In the genomic region with DNA sequence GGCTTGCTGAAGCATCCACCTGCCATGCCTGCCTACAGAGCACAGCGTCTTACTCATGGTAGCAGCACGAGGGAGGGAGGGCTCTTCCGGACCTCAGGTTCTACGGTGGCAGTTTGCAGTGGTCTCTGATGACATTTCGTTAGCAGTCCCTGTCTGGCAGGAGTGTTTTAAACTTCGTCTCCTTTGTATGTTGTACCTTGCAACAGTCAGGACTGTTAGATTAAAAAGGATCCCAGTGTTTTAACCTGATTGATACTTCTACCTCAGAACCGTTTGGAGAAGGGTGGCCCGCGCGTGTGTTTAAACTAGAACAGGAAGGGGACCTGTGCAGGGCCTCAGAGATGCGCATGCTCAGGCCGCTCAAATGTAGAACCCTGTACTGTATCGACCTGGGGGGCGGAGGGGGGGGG, we compare ENCODE assay signal across 11 mouse cellular contexts. TPM values are rescaled to one million over a fixed set of nuclear protein-coding genes. Genes with fewer than 3 reads are reported as not detected.
A peak's percentile ranks its signal among the peaks of the same experiment; 100 is the strongest.
DNase-seq lines count a peak whose midpoint lies in the region; ATAC-seq lines count a peak whose summit lies in the region.
"Had no signal": no experiment of that assay in that cellular context is flagged by ENCODE, and none has a peak within 500 bp of the region (broad histone marks: within the 10 kb centered on the region; RNA-seq: fewer than 3 reads in every experiment).

No protein-coding gene starts in this region.

- H3K27ac ChIP-seq in embryonic facial prominence, embryonic 13.5 days, result no peak overlapping the region
- H3K27ac ChIP-seq in embryonic facial prominence, embryonic 10.5 days (replicated peaks), result no peak overlapping the region
- H3K27ac ChIP-seq in lung, embryonic 15.5 days, result peak overlapping the region; percentile 73
- no peak overlapping the region for H3K27ac ChIP-seq in stomach, embryonic 15.5 days
- H3K27ac ChIP-seq: neural tube, embryonic 12.5 days had no signal

- no peak for DNase-seq in embryonic facial prominence, embryonic 10.5 days (ENCODE audit: low spot score)
- peak; percentile 59 for DNase-seq in c-Kit-positive CD71-positive TER-119-positive erythroid progenitor cells, embryonic 14.5 days (ENCODE audit: low spot score)
- DNase-seq in frontal cortex, postnatal 36 days (ENCODE audit: low spot score in 2 of 2), result no peak
- DNase-seq in kidney, postnatal 25 days, result no peak
- no peak for DNase-seq in left cerebral cortex, postnatal 25 days (ENCODE audit: low spot score in 2 of 2)
- DNase-seq: gastrocnemius, postnatal 25 days had no signal

- H3K4me3 ChIP-seq in embryonic facial prominence, embryonic 13.5 days, result no peak overlapping the region
- H3K4me3 ChIP-seq in embryonic facial prominence, embryonic 10.5 days, result no peak overlapping the region
- peak overlapping the region; percentile 1; the same call in 1 of the 2 replicates for H3K4me3 ChIP-seq in lung, embryonic 15.5 days
- 0 out of 2 replicates have a peak overlapping the region, but pooled peaks have one; percentile 12 for H3K4me3 ChIP-seq in stomach, embryonic 15.5 days (replicated peaks)
- H3K4me3 ChIP-seq: neural tube, embryonic 12.5 days had no signal

- no peaks in the 10 kb centered on the region for H3K9me3 ChIP-seq in embryonic facial prominence, embryonic 13.5 days
- H3K9me3 ChIP-seq in embryonic facial prominence, embryonic 10.5 days, result no peaks in the 10 kb centered on the region
- H3K9me3 ChIP-seq in lung, embryonic 15.5 days, result no peaks in the 10 kb centered on the region
- no peaks in the 10 kb centered on the region for H3K9me3 ChIP-seq in stomach, embryonic 15.5 days
- H3K9me3 ChIP-seq: neural tube, embryonic 12.5 days had no signal

- H3K36me3 ChIP-seq in embryonic facial prominence, embryonic 13.5 days, result no peaks in the 10 kb centered on the region
- no peaks in the 10 kb centered on the region for H3K36me3 ChIP-seq in embryonic facial prominence, embryonic 10.5 days (replicated peaks)
- no peaks in the 10 kb centered on the region for H3K36me3 ChIP-seq in lung, embryonic 15.5 days
- H3K36me3 ChIP-seq in stomach, embryonic 15.5 days, result no peaks in the 10 kb centered on the region
- H3K36me3 ChIP-seq: neural tube, embryonic 12.5 days had no signal

- peak overlapping the region; percentile 16; the same call in 1 of the 2 replicates for H3K4me2 ChIP-seq in embryonic facial prominence, embryonic 13.5 days
- peak overlapping the region; percentile 41 for H3K4me2 ChIP-seq in lung, embryonic 15.5 days
- H3K4me2 ChIP-seq in stomach, embryonic 15.5 days, result peak overlapping the region; percentile 19; the same call in 1 of the 2 replicates
- H3K4me2 ChIP-seq: neural tube, embryonic 12.5 days had no signal

- no peaks in the 10 kb centered on the region for H3K27me3 ChIP-seq in embryonic facial prominence, embryonic 13.5 days
- no peaks in the 10 kb centered on the region for H3K27me3 ChIP-seq in embryonic facial prominence, embryonic 10.5 days (replicated peaks; ENCODE audit: low read depth, poor library complexity, severe bottlenecking)
- no peaks in the 10 kb centered on the region for H3K27me3 ChIP-seq in lung, embryonic 15.5 days
- no peaks in the 10 kb centered on the region for H3K27me3 ChIP-seq in stomach, embryonic 15.5 days (replicated peaks)
- H3K27me3 ChIP-seq: neural tube, embryonic 12.5 days had no signal

- no peak overlapping the region for H3K9ac ChIP-seq in embryonic facial prominence, embryonic 13.5 days
- H3K9ac ChIP-seq in lung, embryonic 15.5 days, result no peak overlapping the region
- H3K9ac ChIP-seq in stomach, embryonic 15.5 days, result no peak overlapping the region
- H3K9ac ChIP-seq: neural tube, embryonic 12.5 days had no signal

- 74% methylated on average over 14 of the region's 14 CpGs for WGBS in embryonic facial prominence, embryonic 13.5 days
- 81% methylated on average over 14 of the region's 14 CpGs for WGBS in embryonic facial prominence, embryonic 10.5 days
- WGBS in lung, embryonic 15.5 days, result 60% methylated on average over 14 of the region's 14 CpGs
- WGBS in stomach, embryonic 15.5 days, result 69% methylated on average over 14 of the region's 14 CpGs

- ATAC-seq in embryonic facial prominence, embryonic 13.5 days (ENCODE audit: insufficient number of reproducible peaks, insufficient read depth, low FRiP score, low TSS enrichment, low read depth), result no peak
- ATAC-seq in lung, embryonic 15.5 days (ENCODE audit: borderline replicate concordance, extremely low read depth, low FRiP score, low TSS enrichment), result peak; percentile 66; the same call in 1 of the 2 replicates
- ATAC-seq in stomach, embryonic 15.5 days (ENCODE audit: insufficient read depth, low FRiP score, low read depth), result peak; percentile 61; the same call in 1 of the 2 replicates

- intact Hi-C loops in left cerebral cortex, postnatal 25 days (cut with DNase I), result no loop called here

- peaks cover 8% of the 10 kb centered on the region; the same call in 1 of the 2 replicates for H3K4me1 ChIP-seq in embryonic facial prominence, embryonic 13.5 days
- peaks cover 12% of the 10 kb centered on the region for H3K4me1 ChIP-seq in embryonic facial prominence, embryonic 10.5 days
- peaks cover 22% of the 10 kb centered on the region; the same call in 1 of the 2 replicates for H3K4me1 ChIP-seq in lung, embryonic 15.5 days
- H3K4me1 ChIP-seq in stomach, embryonic 15.5 days, result no peaks in the 10 kb centered on the region
- H3K4me1 ChIP-seq: neural tube, embryonic 12.5 days had no signal

RNA-seq across cellular contexts. Expression of gene Lcp1, which starts 47.5 kb away (rescaled TPM):
- polyA plus RNA-seq in embryonic facial prominence, embryonic 13.5 days (2015; fragmentation: Nextera tagmentation; extraction: Ambion mirVana), result 24.9 and 28.7 TPM in 2 replicates
- 20.7 and 25.5 TPM in 2 replicates for polyA plus RNA-seq in embryonic facial prominence, embryonic 10.5 days (2016; fragmentation: Nextera tagmentation; extraction: Ambion mirVana)
- 53.4 and 62.6 TPM in 2 replicates for polyA plus RNA-seq in lung, embryonic 15.5 days (2015; fragmentation: Nextera tagmentation; extraction: Ambion mirVana)
- polyA plus RNA-seq in stomach, embryonic 15.5 days (2015; fragmentation: Nextera tagmentation; extraction: Ambion mirVana), result 49.1 and 58.0 TPM in 2 replicates
- total RNA-seq in left cerebral cortex, postnatal 25 days (2021), result 1 to 10 TPM; 7.3 to 7.9 TPM

RNA-seq across cellular contexts. Expression of gene Lrrc63, which starts 47.7 kb away (rescaled TPM):
- polyA plus RNA-seq in embryonic facial prominence, embryonic 13.5 days (2015; fragmentation: Nextera tagmentation; extraction: Ambion mirVana), result not detected in 2 replicates
- 0.13 TPM in 1 of 2 replicates, not detected in the other for polyA plus RNA-seq in embryonic facial prominence, embryonic 10.5 days (2016; fragmentation: Nextera tagmentation; extraction: Ambion mirVana)
- 0.06 TPM in 1 of 2 replicates, not detected in the other for polyA plus RNA-seq in lung, embryonic 15.5 days (2015; fragmentation: Nextera tagmentation; extraction: Ambion mirVana)
- polyA plus RNA-seq in stomach, embryonic 15.5 days (2015; fragmentation: Nextera tagmentation; extraction: Ambion mirVana), result 0.05 TPM in 1 of 2 replicates, not detected in the other
- total RNA-seq in left cerebral cortex, postnatal 25 days (2021), result not detected
- total RNA-seq: gastrocnemius, postnatal 25 days; layer of hippocampus, postnatal 10 days had no signal

Comparison
In these comparisons a context has a peak if more than half of its experiments do, and no peak if none do; other contexts are left out.
1. H3K4me3 ChIP-seq: peak in lung, embryonic 15.5 days (single experiment) and stomach, embryonic 15.5 days (single experiment); none in embryonic facial prominence, embryonic 13.5 days (single experiment) and embryonic facial prominence, embryonic 10.5 days (single experiment).
2. Peak in every context shown above with its lines, with median percentiles within 50 percentile points of each other: H3K4me2 ChIP-seq.